Mouse (Mus musculus) heart, embryonic 15.5 days (tissue): ENCODE measurements at regions not wholly inside any gene's neighbourhood (a gene's known extent, or its start where the extent isn't known, plus 50 kb on each side); places are given as distances from the start of the nearest gene placed in this dataset.

ENCODE experiments used
- ATAC-seq: fragments of 200-750 bp; cut with Nextera tagmentation; replicated peaks from 2 replicates; pipeline ENCODE4 v1.8.0; 2017; ENCODE audit warnings: low read depth, moderate TSS enrichment; ENCODE audit not compliant: insufficient number of reproducible peaks, insufficient read depth, low FRiP score
- H3K27ac ChIP-seq: fragments of 300-500 bp; sonication (generic); 2 replicates; pipeline ENCODE4 v1.5.1; 2015; ENCODE audit warnings: mild to moderate bottlenecking, inconsistent platforms
- H3K27me3 ChIP-seq: fragments of 300-500 bp; sonication (generic); 2 replicates; pipeline ENCODE4 v1.6.1; 2015; ENCODE audit warnings: inconsistent platforms
- H3K36me3 ChIP-seq: fragments of 300-500 bp; sonication (generic); 2 replicates; pipeline ENCODE4 v1.6.1; 2015; ENCODE audit warnings: mild to moderate bottlenecking, inconsistent platforms
- H3K4me1 ChIP-seq: fragments of 300-500 bp; sonication (generic); replicated peaks from 2 replicates; pipeline ENCODE4 v1.6.1; 2015; ENCODE audit warnings: inconsistent platforms
- H3K4me2 ChIP-seq: fragments of 300-500 bp; sonication (generic); 2 replicates; pipeline ENCODE4 v1.6.1; 2015; ENCODE audit warnings: inconsistent platforms, mild to moderate bottlenecking, moderate library complexity
- H3K4me3 ChIP-seq: fragments of 300-500 bp; sonication (generic); 2 replicates; pipeline ENCODE4 v1.5.1; 2015; ENCODE audit warnings: mild to moderate bottlenecking, inconsistent platforms
- H3K9ac ChIP-seq: fragments of 300-500 bp; sonication (generic); 2 replicates; pipeline ENCODE4 v1.6.1; 2015; ENCODE audit warnings: mild to moderate bottlenecking, inconsistent platforms
- H3K9me3 ChIP-seq: fragments of 300-500 bp; sonication (generic); replicated peaks from 2 replicates; pipeline ENCODE4 v1.6.1; 2016; ENCODE audit warnings: inconsistent platforms
- WGBS: fragments of 180-500 bp; shearing (Covaris S2); methylation state at CpG from one replicate; pipeline ENCODE4 v1.1.7; 2015; ENCODE audit warnings: mixed read lengths; 5-methylcytosine and 5-hydroxymethylcytosine counted together

DNA sequence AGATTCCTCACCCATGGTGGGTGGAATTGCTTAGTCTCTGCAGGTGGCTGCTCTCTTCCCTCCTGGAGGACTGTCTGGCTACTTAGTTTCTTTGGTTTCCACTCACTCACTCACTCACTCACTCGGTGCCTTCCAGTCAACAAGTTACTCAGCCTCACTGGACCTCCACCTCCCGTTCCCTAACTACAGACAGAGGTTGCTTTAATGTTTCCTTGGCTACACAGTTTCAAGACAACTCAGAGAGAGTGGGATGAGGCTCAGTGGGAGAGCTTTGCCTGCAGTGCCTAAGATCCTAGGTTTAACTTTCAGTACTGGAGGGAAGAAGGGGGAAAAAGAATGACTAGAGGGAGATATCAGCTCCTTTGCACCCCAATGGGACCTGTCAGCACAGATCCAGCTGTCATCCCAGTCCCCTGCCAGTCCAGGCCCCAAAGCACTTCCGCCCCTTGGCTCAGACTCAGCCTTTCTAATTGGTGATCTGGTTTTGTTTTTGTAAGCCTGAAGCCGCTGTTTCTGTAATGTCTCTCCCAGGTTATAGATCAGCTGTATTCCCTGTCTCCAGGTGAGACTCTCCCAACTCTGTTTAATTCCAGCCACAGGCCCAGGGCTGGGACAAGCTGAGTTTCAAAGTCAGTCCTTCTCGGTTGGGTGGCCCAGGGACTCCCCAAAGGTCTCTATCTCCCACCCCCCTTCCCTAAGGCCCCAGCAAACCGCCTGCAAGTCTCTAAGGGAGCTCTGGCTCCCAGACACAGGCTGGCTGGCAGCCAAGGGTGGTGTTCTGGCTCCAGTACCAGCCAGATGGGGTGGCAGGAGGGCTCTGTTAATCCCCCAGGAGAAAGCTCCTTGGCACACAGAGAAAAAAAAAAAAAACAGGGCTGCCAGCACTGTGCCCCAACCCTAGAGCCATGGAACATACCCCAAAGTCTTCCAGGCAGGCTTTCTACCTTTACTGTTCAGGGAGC lies 60.5 kb upstream of the Cdon start:
- peaks cover 47% of the 10 kb centered on the region for H3K4me1 ChIP-seq
- H3K9ac ChIP-seq, result no peak overlapping the region
- peak overlapping the region; percentile 84 for H3K27ac ChIP-seq
- no peak overlapping the region for H3K4me3 ChIP-seq
- WGBS, result 16% methylated on average over 6 of the region's 6 CpGs
- H3K27me3 ChIP-seq, result no peaks in the 10 kb centered on the region
- peak; percentile 50 for ATAC-seq
- H3K9me3 ChIP-seq, result no peaks in the 10 kb centered on the region
- H3K4me2 ChIP-seq, result peak overlapping the region; percentile 10; the same call in 1 of the 2 replicates
- no peaks in the 10 kb centered on the region for H3K36me3 ChIP-seq

DNA sequence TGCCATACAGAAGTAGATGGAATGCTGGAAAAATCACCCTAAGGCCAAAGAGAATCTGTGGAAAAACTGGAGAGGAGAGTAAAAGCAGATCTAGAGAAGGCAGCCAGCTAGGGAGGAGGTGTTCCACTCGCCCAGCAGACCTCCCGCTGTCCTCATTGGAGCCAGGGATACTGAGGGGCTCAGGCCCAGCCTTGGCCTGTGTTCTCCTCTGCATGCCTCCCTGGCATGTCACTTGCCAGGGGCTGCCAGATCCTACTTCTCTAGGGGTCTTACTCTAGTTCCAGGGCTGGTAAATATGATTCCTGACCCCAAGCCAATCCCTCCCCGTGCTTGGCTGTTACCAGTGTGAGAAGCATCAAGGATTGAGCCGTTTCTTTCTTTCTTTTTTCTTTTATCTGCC lies 59.5 kb upstream of the Cdon start:
- Histone ChIP-seq H3K4me2 (no peak overlapping the region), H3K4me3 (no peak overlapping the region), H3K36me3 (no peaks in the 10 kb centered on the region), H3K9me3 (no peaks in the 10 kb centered on the region), H3K27me3 (no peaks in the 10 kb centered on the region), H3K4me1 (peaks cover 47% of the 10 kb centered on the region), H3K9ac (no peak overlapping the region), H3K27ac (peak overlapping the region; percentile 84)
- WGBS, result 62% methylated on average over 4 of the region's 4 CpGs
- ATAC-seq, result no peak

GRCm38 (mm10) chr9:35362276-35362675 lies 58.7 kb upstream of the Cdon start:
- WGBS, result 54% methylated on average over 7 of the region's 7 CpGs
- H3K9ac ChIP-seq, result no peak overlapping the region
- no peaks in the 10 kb centered on the region for H3K27me3 ChIP-seq
- H3K36me3 ChIP-seq, result no peaks in the 10 kb centered on the region
- no peak overlapping the region for H3K4me2 ChIP-seq
- no peak overlapping the region for H3K4me3 ChIP-seq
- H3K27ac ChIP-seq, result 0 out of 2 replicates have a peak overlapping the region, but pooled peaks have one; percentile 5
- peaks cover 47% of the 10 kb centered on the region for H3K4me1 ChIP-seq
- ATAC-seq, result no peak
- no peaks in the 10 kb centered on the region for H3K9me3 ChIP-seq

GRCm38 (mm10) chr9:35363079-35363478 lies 57.8 kb upstream of the Cdon start:
- H3K27ac ChIP-seq, result no peak overlapping the region
- no peaks in the 10 kb centered on the region for H3K36me3 ChIP-seq
- no peaks in the 10 kb centered on the region for H3K9me3 ChIP-seq
- H3K27me3 ChIP-seq, result no peaks in the 10 kb centered on the region
- H3K9ac ChIP-seq, result no peak overlapping the region
- no peak overlapping the region for H3K4me2 ChIP-seq
- ATAC-seq, result no peak
- no peak overlapping the region for H3K4me3 ChIP-seq
- peaks cover 47% of the 10 kb centered on the region for H3K4me1 ChIP-seq
- WGBS, result 57% methylated on average over 5 of the region's 5 CpGs

DNA sequence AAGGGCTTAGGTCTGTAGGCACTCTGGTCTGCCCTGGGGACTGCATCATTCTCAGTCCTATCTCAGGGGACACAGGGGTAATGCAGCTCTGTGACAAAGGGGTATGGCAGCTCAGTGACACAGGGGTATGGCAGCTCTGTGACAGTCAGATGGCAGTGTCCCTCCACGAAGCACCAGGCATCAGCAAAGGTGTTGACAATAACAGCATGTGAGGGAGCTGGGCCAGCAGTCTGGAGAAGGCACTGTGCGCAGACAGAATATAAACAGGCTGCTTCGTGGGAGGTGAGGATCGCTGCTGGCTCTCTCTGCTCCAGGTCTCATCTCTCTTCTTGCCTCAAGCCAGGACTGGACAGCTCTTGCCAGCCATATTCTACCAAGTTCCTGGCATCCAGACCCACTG lies 57.0 kb upstream of the Cdon start:
- Histone ChIP-seq H3K4me1 (peaks cover 47% of the 10 kb centered on the region), H3K4me3 (no peak overlapping the region), H3K4me2 (no peak overlapping the region), H3K27ac (no peak overlapping the region), H3K9me3 (no peaks in the 10 kb centered on the region), H3K36me3 (no peaks in the 10 kb centered on the region), H3K27me3 (no peaks in the 10 kb centered on the region), H3K9ac (no peak overlapping the region)
- ATAC-seq, result 0 out of 2 replicates have a peak, but pooled peaks have one; percentile 37
- 37% methylated on average over 4 of the region's 4 CpGs for WGBS

GRCm38 (mm10) chr9:35365975-35366374 lies 55.0 kb upstream of the Cdon start:
- H3K27me3 ChIP-seq, result no peaks in the 10 kb centered on the region
- H3K36me3 ChIP-seq, result no peaks in the 10 kb centered on the region
- ATAC-seq, result no peak
- no peak overlapping the region for H3K4me2 ChIP-seq
- no peak overlapping the region for H3K4me3 ChIP-seq
- H3K9me3 ChIP-seq, result no peaks in the 10 kb centered on the region
- no peak overlapping the region for H3K27ac ChIP-seq
- WGBS, result 94% methylated on average over 5 of the region's 5 CpGs
- no peak overlapping the region for H3K9ac ChIP-seq
- peaks cover 30% of the 10 kb centered on the region for H3K4me1 ChIP-seq

DNA sequence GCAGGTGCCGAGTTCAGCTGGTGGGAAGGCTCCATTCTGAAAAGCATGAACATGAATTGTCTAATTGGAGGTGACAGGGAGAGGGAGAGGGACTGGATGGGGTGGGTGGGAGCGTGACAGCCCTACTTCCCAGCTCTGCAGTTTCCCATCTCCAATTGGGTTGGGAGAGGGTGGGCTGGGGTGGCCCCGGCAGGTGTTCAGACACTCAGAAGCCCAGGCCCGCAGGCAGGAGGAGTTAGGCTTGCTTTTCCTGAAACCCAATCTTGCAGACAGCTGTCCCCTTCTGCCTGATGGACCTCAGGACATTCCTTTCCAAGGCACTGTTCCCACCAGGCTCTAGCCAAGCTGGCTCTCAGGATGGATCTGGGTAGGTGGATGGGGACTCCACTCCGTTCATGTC lies 51.9 kb upstream of the Cdon start:
- ATAC-seq, result peak; percentile 14; the same call in 1 of the 2 replicates
- WGBS, result 62% methylated on average over 5 of the region's 5 CpGs
- 0 out of 2 replicates have a peak, but pooled peaks cover 2% of the 10 kb centered on the region for H3K27me3 ChIP-seq
- no peak overlapping the region for H3K4me2 ChIP-seq
- peaks cover 4% of the 10 kb centered on the region for H3K4me1 ChIP-seq
- H3K4me3 ChIP-seq, result no peak overlapping the region
- no peak overlapping the region for H3K27ac ChIP-seq
- no peak overlapping the region for H3K9ac ChIP-seq
- H3K9me3 ChIP-seq, result no peaks in the 10 kb centered on the region
- H3K36me3 ChIP-seq, result no peaks in the 10 kb centered on the region

- no peak for ATAC-seq
- H3K36me3 ChIP-seq, result no peaks in the 10 kb centered on the region
- no peaks in the 10 kb centered on the region for H3K9me3 ChIP-seq
- H3K4me1 ChIP-seq, result no peaks in the 10 kb centered on the region
- H3K4me3 ChIP-seq, result no peak overlapping the region
- no peak overlapping the region for H3K4me2 ChIP-seq
- no peak overlapping the region for H3K9ac ChIP-seq
- WGBS, result 75% methylated on average over 3 of the region's 3 CpGs
- H3K27ac ChIP-seq, result no peak overlapping the region
- 0 out of 2 replicates have a peak, but pooled peaks cover 2% of the 10 kb centered on the region for H3K27me3 ChIP-seq
Measured at GRCm38 (mm10) chr9:35370031-35370430, 50.9 kb upstream of the Cdon start.

- Histone ChIP-seq H3K27me3 (0 out of 2 replicates have a peak, but pooled peaks cover 2% of the 10 kb centered on the region), H3K36me3 (no peaks in the 10 kb centered on the region), H3K4me1 (no peaks in the 10 kb centered on the region), H3K9me3 (no peaks in the 10 kb centered on the region), H3K4me2 (no peak overlapping the region), H3K27ac (no peak overlapping the region), H3K9ac (no peak overlapping the region), H3K4me3 (no peak overlapping the region)
- 90% methylated on average over 3 of the region's 3 CpGs for WGBS
- no peak for ATAC-seq
Measured at GRCm38 (mm10) chr9:35370895-35371294, 50.0 kb upstream of the Cdon start.
